Mouse (Mus musculus) olfactory bulb, adult 2 months (tissue): Measurements from ENCODE around the gene Xrn2.

Experiments used
- CTCF ChIP-seq: fragments of 200-500 bp; IDR thresholded peaks from 2 replicates; pipeline ENCODE4 v1.5.1; 2012; ENCODE audit warnings: low read depth, mild to moderate bottlenecking, low read length, moderate library complexity; ENCODE audit not compliant: insufficient read depth
- POLR2A ChIP-seq: fragments of 200-500 bp; IDR thresholded peaks from 2 replicates; pipeline ENCODE4 v1.6.1; 2012; ENCODE audit warnings: mild to moderate bottlenecking, low read depth, low read length, moderate library complexity; ENCODE audit not compliant: insufficient read depth

GRCm38 (mm10) chr2:147067480-147068246, 54.9 kb downstream of the Xrn2 start:
- TF ChIP-seq CTCF (no peak), POLR2A (no peak)
